Mouse (Mus musculus) small intestine, adult 2 months (tissue): Measurements from ENCODE around the gene Faah.

Experiments
- CTCF ChIP-seq: fragments of 200-500 bp; IDR thresholded peaks from 2 replicates; pipeline ENCODE4 v1.5.1; 2012; ENCODE audit warnings: low read depth, mild to moderate bottlenecking, control low read depth, inconsistent platforms, low read length, moderate library complexity, mixed read lengths; ENCODE audit not compliant: insufficient replicate concordance, insufficient read length; ENCODE audit errors: extremely low read depth
- POLR2A ChIP-seq: fragments of 200-500 bp; IDR thresholded peaks from 2 replicates; pipeline ENCODE4 v1.6.1; 2012; ENCODE audit warnings: low read depth, mild to moderate bottlenecking, control low read depth, inconsistent platforms, low read length, moderate library complexity

GRCm38 (mm10) chr4:115996729-115997128, 21.0 kb downstream of the Faah start:
- TF ChIP-seq CTCF = no peak
- no peak for TF ChIP-seq POLR2A
